Mouse (Mus musculus) kidney, adult 2 months (tissue): ENCODE results near the gene Gm27235. TPM values are rescaled to one million over a fixed set of nuclear protein-coding genes. Genes with fewer than 3 reads are reported as not detected.
"Not testable (repeated sequence)": the region's sequence is repeated elsewhere in the genome, so short reads cannot be mapped to it uniquely, and the experiment has no call there.

Source experiments
- DNase-seq: peaks from one replicate; pipeline ENCODE4 v3.0.0; 2021
- H3K27ac ChIP-seq: fragments of 200-500 bp; 2 replicates; pipeline ENCODE4 v1.5.1; 2012; ENCODE audit warnings: low read depth, low read length, control low read depth, inconsistent platforms; ENCODE audit not compliant: insufficient read depth
- H3K27me3 ChIP-seq: fragments of 200-500 bp; replicated peaks from 2 replicates; pipeline ENCODE4 v1.6.1; 2012; ENCODE audit warnings: mild to moderate bottlenecking, moderate library complexity, low read length, inconsistent platforms; ENCODE audit not compliant: control insufficient read depth, insufficient read depth
- H3K36me3 ChIP-seq: fragments of 200-500 bp; 2 replicates; pipeline ENCODE4 v1.6.1; 2012; ENCODE audit warnings: mild to moderate bottlenecking, moderate library complexity, low read length, inconsistent platforms; ENCODE audit not compliant: control insufficient read depth, insufficient read depth
- H3K4me1 ChIP-seq: fragments of 200-500 bp; 2 replicates; pipeline ENCODE4 v1.6.1; 2011; ENCODE audit warnings: low read length; ENCODE audit not compliant: control insufficient read depth, insufficient read depth
- H3K4me3 ChIP-seq: fragments of 200-500 bp; 2 replicates; pipeline ENCODE4 v1.5.1; 2011; ENCODE audit warnings: mild to moderate bottlenecking, low read depth, low read length, control low read depth; ENCODE audit not compliant: insufficient read depth
- CTCF ChIP-seq: fragments of 200-500 bp; conservative IDR thresholded peaks from 2 replicates; pipeline ENCODE4 v1.5.1; 2011; ENCODE audit warnings: low read depth, mild to moderate bottlenecking, control low read depth, low read length, moderate library complexity, mixed read lengths; ENCODE audit not compliant: insufficient read depth, insufficient read length
- POLR2A ChIP-seq: fragments of 200-500 bp; IDR thresholded peaks from one replicate; pipeline ENCODE4 v1.6.1; 2011; ENCODE audit warnings: low read depth, low read length, control low read depth
- WGBS: fragments of 180-500 bp; shearing (Covaris S2); methylation state at CpG from one replicate; pipeline ENCODE4 v1.1.7; 2018; 5-methylcytosine and 5-hydroxymethylcytosine counted together
- polyA plus RNA-seq: library from polyadenylated mRNA; depleted of rRNA; stranded (reverse); fragments of >200 nt; gene quantifications from 2 replicates; pipeline ENCODE4 v1.2.3, GENCODE M21; 2012; rRNA removed

Gm27235 gene
- not detected in 2 replicates for polyA plus RNA-seq

- Histone ChIP-seq H3K27ac (no peak within 1 kb of the TSS), H3K4me1 (no peaks in the 10 kb centered on the region), H3K4me3 (no peak within 1 kb of the TSS), H3K36me3 (no peaks in the 10 kb centered on the region), H3K27me3 (no peaks in the 10 kb centered on the region)
- WGBS, result 83% methylated on average over 3 of the region's 3 CpGs
- DNase-seq, result no peak
- no peak for TF ChIP-seq POLR2A
- no peak for TF ChIP-seq CTCF
Observed at GRCm38 (mm10) chr9:35790001-35790400, at the start of gene Gm27235, which contains the start of gene D730048I06Rik. TSS of gene Gm27235 (minus strand) at chr9:35790101. TSS of gene D730048I06Rik (minus strand) at chr9:35790112.

GRCm38 (mm10) chr9:35817881-35818280 lies 28.0 kb upstream of the Gm27235 start:
- not testable (repeated sequence) for H3K27me3 ChIP-seq, H3K4me3 ChIP-seq, H3K4me1 ChIP-seq, DNase-seq, H3K27ac ChIP-seq, H3K36me3 ChIP-seq
- 94% methylated on average over 15 of the region's 15 CpGs for WGBS

- no peaks in the 10 kb centered on the region for H3K36me3 ChIP-seq
- no peaks in the 10 kb centered on the region for H3K4me1 ChIP-seq
- no peak overlapping the region for H3K4me3 ChIP-seq
- H3K27me3 ChIP-seq, result no peaks in the 10 kb centered on the region
- H3K27ac ChIP-seq, result no peak overlapping the region
- TF ChIP-seq POLR2A (no peak), CTCF (no peak)
- DNase-seq, result peak; percentile 65
Observed at GRCm38 (mm10) chr9:35798146-35798545, 8.2 kb upstream of the Gm27235 start.

- TF ChIP-seq POLR2A (no peak), CTCF (no peak)
- H3K36me3 ChIP-seq, result no peaks in the 10 kb centered on the region
- no peak for DNase-seq
- H3K4me3 ChIP-seq, result no peak within 1 kb of the TSS
- no peaks in the 10 kb centered on the region for H3K4me1 ChIP-seq
- 59% methylated on average over 3 of the region's 3 CpGs for WGBS
- H3K27ac ChIP-seq, result no peak within 1 kb of the TSS
- no peaks in the 10 kb centered on the region for H3K27me3 ChIP-seq
Observed at GRCm38 (mm10) chr9:35778009-35778408, 11.9 kb downstream of the Gm27235 start, which contains the start of gene Gm17727. TSS of gene Gm17727 (minus strand) at chr9:35778109.

- no peak overlapping the region for H3K27ac ChIP-seq
- H3K4me3 ChIP-seq, result no peak overlapping the region
- no peak for DNase-seq
- no peaks in the 10 kb centered on the region for H3K36me3 ChIP-seq
- no peaks in the 10 kb centered on the region for H3K4me1 ChIP-seq
- no peak for TF ChIP-seq CTCF
- TF ChIP-seq POLR2A, result no peak
- no peaks in the 10 kb centered on the region for H3K27me3 ChIP-seq
Observed at GRCm38 (mm10) chr9:35756843-35757242, 33.1 kb downstream of the Gm27235 start.

GRCm38 (mm10) chr9:35740749-35741148 lies 49.2 kb downstream of the Gm27235 start, which contains the start of gene Gm17677:
TSS of gene Gm17677 (plus strand) at chr9:35741049.
- Histone ChIP-seq H3K36me3 (no peaks in the 10 kb centered on the region), H3K27me3 (no peaks in the 10 kb centered on the region), H3K4me3 (no peak within 1 kb of the TSS), H3K4me1 (no peaks in the 10 kb centered on the region), H3K27ac (no peak within 1 kb of the TSS)
- TF ChIP-seq POLR2A, result no peak
- no peak for TF ChIP-seq CTCF
- no peak for DNase-seq

Other genes with a start within 250 kb of the Gm27235 start
- gene Ddx25, start 231.6 kb downstream of the Gm27235 start, polyA plus RNA-seq, result 0.03 and 0.05 TPM in 2 replicates
- gene Pus3, start 231.5 kb downstream of the Gm27235 start, polyA plus RNA-seq, result 2.1 and 2.8 TPM in 2 replicates
- gene Pate2, start 219.8 kb downstream of the Gm27235 start, polyA plus RNA-seq, result 0.05 TPM in 1 of 2 replicates, not detected in the other
- gene Hyls1, start 219.7 kb downstream of the Gm27235 start, polyA plus RNA-seq, result 0.81 and 0.87 TPM in 2 replicates
- gene Pate4, start 178.2 kb downstream of the Gm27235 start, polyA plus RNA-seq, result not detected in 2 replicates
- not detected in 2 replicates for gene Pate3, start 141.9 kb downstream of the Gm27235 start, polyA plus RNA-seq
- gene Pate1, start 102.7 kb downstream of the Gm27235 start, polyA plus RNA-seq, result not detected in 2 replicates
- not detected in 2 replicates for gene Gm17677, start 49.1 kb downstream of the Gm27235 start, polyA plus RNA-seq
- gene Gm17727, start 12.0 kb downstream of the Gm27235 start, polyA plus RNA-seq, result not detected in 2 replicates
- not detected in 2 replicates for gene D730048I06Rik, start within 50 bp of the Gm27235 start, polyA plus RNA-seq
- gene 9230110F15Rik, start 54.0 kb upstream of the Gm27235 start, polyA plus RNA-seq, result not detected in 2 replicates
- gene 9230113P08Rik, start 118.3 kb upstream of the Gm27235 start, polyA plus RNA-seq, result not detected in 2 replicates